Mouse (Mus musculus) bone marrow macrophage, adult 2 months (primary cell): ENCODE measurements around the gene Fbxo36. TPM values are rescaled to one million over a fixed set of nuclear protein-coding genes. Genes with fewer than 3 reads are reported as not detected.

Experiments
- H3K27ac ChIP-seq: 2 replicates; pipeline ENCODE4 v1.5.1; 2012; ENCODE audit warnings: low read depth, low read length; ENCODE audit not compliant: insufficient read depth
- H3K4me1 ChIP-seq: 2 replicates; pipeline ENCODE4 v1.6.1; 2012; ENCODE audit warnings: low read length; ENCODE audit not compliant: control insufficient read depth, insufficient read depth
- H3K4me3 ChIP-seq: 2 replicates; pipeline ENCODE4 v1.5.1; 2012; ENCODE audit warnings: mild to moderate bottlenecking, low read length, moderate library complexity; ENCODE audit not compliant: insufficient read depth
- CTCF ChIP-seq: IDR thresholded peaks from 2 replicates; pipeline ENCODE4 v1.5.1; 2012; ENCODE audit warnings: low read depth, mild to moderate bottlenecking, low read length, moderate library complexity
- POLR2A ChIP-seq: IDR thresholded peaks from 2 replicates; pipeline ENCODE4 v1.6.1; 2012; ENCODE audit warnings: mild to moderate bottlenecking, low read depth, low read length, borderline replicate concordance
- polyA plus RNA-seq: library from polyadenylated mRNA; stranded (reverse); fragments of >200 nt; gene quantifications from 2 replicates; pipeline ENCODE4 v1.2.4, GENCODE M21; 2012; ENCODE audit not compliant: missing spikeins, insufficient read depth, insufficient read length

Fbxo36 gene
- polyA plus RNA-seq, 1 experiment = 3.4 TPM

- TF ChIP-seq CTCF = no peak
- TF ChIP-seq POLR2A = no peak
- H3K4me1 ChIP-seq = peaks cover 5% of the 10 kb centered on the region
- no peak overlapping the region for H3K4me3 ChIP-seq
- no peak overlapping the region for H3K27ac ChIP-seq
These were observed 99.8 kb downstream of the Fbxo36 start for GRCm38 (mm10) chr1:84939466-84939865.

- H3K4me1 ChIP-seq = peaks cover 7% of the 10 kb centered on the region
- no peak overlapping the region for H3K27ac ChIP-seq
- no peak overlapping the region for H3K4me3 ChIP-seq
- TF ChIP-seq POLR2A = no peak
- TF ChIP-seq CTCF = no peak
These were observed 100.7 kb downstream of the Fbxo36 start for GRCm38 (mm10) chr1:84940322-84940721.

- no peak overlapping the region for H3K27ac ChIP-seq
- no peak overlapping the region for H3K4me3 ChIP-seq
- TF ChIP-seq POLR2A (no peak), CTCF (no peak)
- peaks cover 17% of the 10 kb centered on the region for H3K4me1 ChIP-seq
These were observed 103.0 kb downstream of the Fbxo36 start for GRCm38 (mm10) chr1:84942666-84943065.

GRCm38 (mm10) chr1:84943549-84943948 lies 103.9 kb downstream of the Fbxo36 start:
- Histone ChIP-seq H3K4me1 (peaks cover 17% of the 10 kb centered on the region), H3K27ac (no peak overlapping the region), H3K4me3 (no peak overlapping the region)
- TF ChIP-seq CTCF (no peak), POLR2A (no peak)

GRCm38 (mm10) chr1:84945950-84946349 lies 106.3 kb downstream of the Fbxo36 start:
- Histone ChIP-seq H3K4me3 (no peak overlapping the region), H3K4me1 (peaks cover 17% of the 10 kb centered on the region), H3K27ac (no peak overlapping the region)
- TF ChIP-seq CTCF (no peak), POLR2A (no peak)

GRCm38 (mm10) chr1:84947390-84947789 lies 107.7 kb downstream of the Fbxo36 start:
- Histone ChIP-seq H3K27ac (no peak overlapping the region), H3K4me1 (peaks cover 17% of the 10 kb centered on the region), H3K4me3 (no peak overlapping the region)
- no peak for TF ChIP-seq POLR2A
- no peak for TF ChIP-seq CTCF

Other genes with a start within 250 kb of the Fbxo36 start
- gene Dner, start 143.6 kb upstream of the Fbxo36 start, polyA plus RNA-seq = 0.20 and 0.97 TPM in 2 replicates
- gene Trip12, start 675 bp downstream of the Fbxo36 start, polyA plus RNA-seq = 159 TPM in 2 replicates
- not detected in 2 replicates for gene Slc16a14, start 95.3 kb downstream of the Fbxo36 start, polyA plus RNA-seq